Mouse (Mus musculus) kidney, postnatal 0 days (tissue): ENCODE data around the gene Sulf2. TPM values are rescaled to one million over a fixed set of nuclear protein-coding genes. Genes with fewer than 3 reads are reported as not detected.
"Not testable (repeated sequence)": the region's sequence is repeated elsewhere in the genome, so short reads cannot be mapped to it uniquely, and the experiment has no call there.

Experiments
- ATAC-seq: fragments of 200-750 bp; cut with Nextera tagmentation; replicated peaks from 2 replicates; pipeline ENCODE4 v1.8.0; 2017; ENCODE audit warnings: low read depth, moderate number of reproducible peaks, moderate TSS enrichment, moderate library complexity; ENCODE audit not compliant: low FRiP score
- DNase-seq: peaks from one replicate; pipeline ENCODE4 v3.0.0-alpha.2; 2016; ENCODE audit warnings: low spot score
- H3K27ac ChIP-seq: fragments of 300-500 bp; sonication (generic); 2 replicates; pipeline ENCODE4 v1.5.1; 2014; ENCODE audit warnings: mild to moderate bottlenecking
- H3K27me3 ChIP-seq: fragments of 300-500 bp; sonication (generic); 2 replicates; pipeline ENCODE4 v1.6.1; 2014; ENCODE audit warnings: low read length, mixed read lengths; ENCODE audit not compliant: insufficient read depth
- H3K36me3 ChIP-seq: fragments of 300-500 bp; sonication (generic); 2 replicates; pipeline ENCODE4 v1.6.1; 2014; ENCODE audit warnings: low read length, mixed read lengths; ENCODE audit not compliant: insufficient read depth
- H3K4me1 ChIP-seq: fragments of 300-500 bp; sonication (generic); replicated peaks from 2 replicates; pipeline ENCODE4 v1.6.1; 2014; ENCODE audit warnings: antibody characterized with exemption, low read length, mixed read lengths; ENCODE audit not compliant: insufficient read depth
- H3K4me2 ChIP-seq: fragments of 300-500 bp; sonication (generic); 2 replicates; pipeline ENCODE4 v1.6.1; 2014; ENCODE audit warnings: mild to moderate bottlenecking, low read length, moderate library complexity, mixed read lengths
- H3K4me3 ChIP-seq: fragments of 300-500 bp; sonication (generic); replicated peaks from 2 replicates; pipeline ENCODE4 v1.5.1; 2014; ENCODE audit warnings: low read depth, low read length
- H3K9ac ChIP-seq: fragments of 300-500 bp; sonication (generic); 2 replicates; pipeline ENCODE4 v1.6.1; 2014; ENCODE audit warnings: low read depth, low read length
- H3K9me3 ChIP-seq: fragments of 300-500 bp; sonication (generic); replicated peaks from 2 replicates; pipeline ENCODE4 v1.6.1; 2016; ENCODE audit warnings: low read length, inconsistent platforms, mixed read lengths
- CTCF ChIP-seq: IDR thresholded peaks from 2 replicates; pipeline ENCODE4 v1.5.1; 2016; ENCODE audit warnings: antibody characterized with exemption, low read depth, mild to moderate bottlenecking, moderate library complexity
- WGBS: fragments of 180-500 bp; shearing (Covaris S2); extraction: QIAGEN DNeasy Blood & Tissue Kit; methylation state at CpG from one replicate; pipeline ENCODE4 v1.1.7; 2014; 5-methylcytosine and 5-hydroxymethylcytosine counted together
- polyA plus RNA-seq: library from polyadenylated mRNA; unstranded; fragments of >200 nt; fragmentation: Nextera tagmentation; extraction: Ambion mirVana; gene quantifications from 2 replicates; pipeline ENCODE4 v1.2.1, GENCODE M21; 2015

Sulf2 gene
- polyA plus RNA-seq, 1 experiment from 2014 or later = 45.1 TPM

- Histone ChIP-seq H3K4me3 (no peak overlapping the region), H3K27ac (no peak overlapping the region), H3K4me1 (peaks cover 5% of the 10 kb centered on the region), H3K4me2 (no peak overlapping the region), H3K36me3 (0 out of 2 replicates have a peak, but pooled peaks cover 9% of the 10 kb centered on the region), H3K9ac (no peak overlapping the region), H3K9me3 (no peaks in the 10 kb centered on the region), H3K27me3 (no peaks in the 10 kb centered on the region)
- DNase-seq = peak; percentile 45
- 42% methylated on average over 7 of the region's 7 CpGs for WGBS
- TF ChIP-seq CTCF = no peak
- no peak for ATAC-seq
Observed at GRCm38 (mm10) chr2:166090131-166090581, 65.3 kb downstream of the Sulf2 start.

- ATAC-seq (no peak), DNase-seq (no peak)
- TF ChIP-seq CTCF = no peak
- H3K36me3 ChIP-seq = 0 out of 2 replicates have a peak, but pooled peaks cover 9% of the 10 kb centered on the region
- no peaks in the 10 kb centered on the region for H3K27me3 ChIP-seq
- H3K9me3 ChIP-seq = no peaks in the 10 kb centered on the region
- H3K4me3 ChIP-seq = no peak overlapping the region
- peaks cover 5% of the 10 kb centered on the region for H3K4me1 ChIP-seq
- H3K9ac ChIP-seq = no peak overlapping the region
- no peak overlapping the region for H3K27ac ChIP-seq
- no peak overlapping the region for H3K4me2 ChIP-seq
- WGBS = 91% methylated on average over 9 of the region's 9 CpGs
Observed at GRCm38 (mm10) chr2:166088991-166089390, 66.5 kb downstream of the Sulf2 start.

- DNase-seq = no peak
- peaks cover 5% of the 10 kb centered on the region for H3K4me1 ChIP-seq
- H3K27me3 ChIP-seq = no peaks in the 10 kb centered on the region
- H3K4me2 ChIP-seq = no peak overlapping the region
- H3K4me3 ChIP-seq = no peak overlapping the region
- 76% methylated on average over 29 of the region's 29 CpGs for WGBS
- H3K9ac ChIP-seq = no peak overlapping the region
- 0 out of 2 replicates have a peak, but pooled peaks cover 3% of the 10 kb centered on the region for H3K36me3 ChIP-seq
- H3K9me3 ChIP-seq = no peaks in the 10 kb centered on the region
- H3K27ac ChIP-seq = no peak overlapping the region
- no peak for ATAC-seq
- no peak for TF ChIP-seq CTCF
Observed at GRCm38 (mm10) chr2:166086457-166087233, 68.8 kb downstream of the Sulf2 start.

GRCm38 (mm10) chr2:166085780-166086179 is 69.7 kb downstream of the Sulf2 start:
- Histone ChIP-seq H3K27ac (no peak overlapping the region), H3K36me3 (no peaks in the 10 kb centered on the region), H3K27me3 (no peaks in the 10 kb centered on the region), H3K4me2 (no peak overlapping the region), H3K9me3 (no peaks in the 10 kb centered on the region), H3K4me1 (peaks cover 9% of the 10 kb centered on the region), H3K9ac (no peak overlapping the region), H3K4me3 (no peak overlapping the region)
- WGBS = 70% methylated on average over 10 of the region's 10 CpGs
- DNase-seq (no peak), ATAC-seq (peak; percentile 24; the same call in 1 of the 2 replicates)
- no peak for TF ChIP-seq CTCF

- peaks cover 14% of the 10 kb centered on the region for H3K4me1 ChIP-seq
- H3K4me3 ChIP-seq, ATAC-seq, H3K27me3 ChIP-seq, H3K27ac ChIP-seq, H3K9ac ChIP-seq, H3K4me2 ChIP-seq, H3K9me3 ChIP-seq, H3K36me3 ChIP-seq: not testable (repeated sequence)
- peak; percentile 85 for TF ChIP-seq CTCF
- peak; percentile 80 for DNase-seq
- 42% methylated on average over 6 of the region's 6 CpGs for WGBS
Observed at GRCm38 (mm10) chr2:166084964-166085363, 70.5 kb downstream of the Sulf2 start.

- no peak for ATAC-seq
- H3K27me3 ChIP-seq = no peaks in the 10 kb centered on the region
- WGBS = 94% methylated on average over 7 of the region's 7 CpGs
- TF ChIP-seq CTCF = no peak
- H3K27ac ChIP-seq = no peak overlapping the region
- H3K36me3 ChIP-seq = no peaks in the 10 kb centered on the region
- H3K9me3 ChIP-seq = no peaks in the 10 kb centered on the region
- H3K4me3 ChIP-seq = no peak overlapping the region
- DNase-seq = no peak
- H3K4me1 ChIP-seq = peaks cover 18% of the 10 kb centered on the region
- H3K4me2 ChIP-seq = no peak overlapping the region
- H3K9ac ChIP-seq = no peak overlapping the region
Observed at GRCm38 (mm10) chr2:166084111-166084510, 71.4 kb downstream of the Sulf2 start.
